Mouse (Mus musculus) lung, adult 2 months (tissue): ENCODE data around the gene Qrich2. TPM values are rescaled to one million over a fixed set of nuclear protein-coding genes. Genes with fewer than 3 reads are reported as not detected.

Source experiments
- DNase-seq: peaks from one replicate; pipeline ENCODE4 v3.0.0; 2022
- H3K4me1 ChIP-seq: fragments of 200-500 bp; 2 replicates; pipeline ENCODE4 v1.6.1; 2011; ENCODE audit warnings: low read length; ENCODE audit not compliant: control insufficient read depth, insufficient read depth
- H3K4me3 ChIP-seq: fragments of 200-500 bp; replicated peaks from 2 replicates; pipeline ENCODE3; 2011; ENCODE audit warnings: low read depth, mild to moderate bottlenecking, control low read depth, low read length; ENCODE audit errors: extremely low read depth
- CTCF ChIP-seq: fragments of 200-500 bp; IDR thresholded peaks from 2 replicates; pipeline ENCODE4 v1.5.1; 2011; ENCODE audit warnings: mild to moderate bottlenecking, low read length, control low read depth; ENCODE audit not compliant: insufficient read depth
- POLR2A ChIP-seq: fragments of 200-500 bp; IDR thresholded peaks from 2 replicates; pipeline ENCODE4 v1.6.1; 2011; ENCODE audit warnings: low read depth, mild to moderate bottlenecking, control low read depth, low read length, borderline replicate concordance; ENCODE audit errors: extremely low read depth
- WGBS: fragments of 180-500 bp; shearing (Covaris S2); methylation state at CpG from one replicate; pipeline ENCODE4 v1.1.7; 2018; 5-methylcytosine and 5-hydroxymethylcytosine counted together
- polyA plus RNA-seq: library from polyadenylated mRNA; depleted of rRNA; stranded (reverse); fragments of >200 nt; gene quantifications from 2 replicates; pipeline ENCODE4 v1.2.3, GENCODE M21; 2012

Gene Qrich2
- polyA plus RNA-seq, 1 experiment: 0.11 TPM

DNA sequence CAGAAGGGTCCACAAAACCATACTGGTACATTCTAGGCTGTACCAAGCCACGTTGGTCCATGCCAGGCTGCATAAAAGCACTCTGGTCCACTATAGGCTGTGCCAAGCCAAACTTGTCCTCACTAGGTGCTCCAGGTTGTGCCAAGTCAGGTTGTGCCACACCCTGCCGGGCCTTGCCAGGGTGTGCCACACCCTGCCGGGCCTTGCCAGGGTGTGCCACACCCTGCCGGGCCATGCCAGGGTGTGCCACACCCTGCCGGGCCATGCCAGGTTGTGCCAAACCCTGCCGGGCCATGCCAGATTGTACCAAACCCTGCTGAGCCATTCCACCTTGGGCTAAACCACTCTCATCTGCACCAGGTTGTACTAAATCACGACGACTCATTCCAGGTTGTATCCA lies 9.8 kb downstream of the Qrich2 start:
- H3K4me1 ChIP-seq: no peaks in the 10 kb centered on the region
- no peak for DNase-seq
- no peak overlapping the region for H3K4me3 ChIP-seq
- WGBS: 65% methylated on average over 8 of the region's 8 CpGs
- TF ChIP-seq POLR2A (no peak), CTCF (no peak)

DNA sequence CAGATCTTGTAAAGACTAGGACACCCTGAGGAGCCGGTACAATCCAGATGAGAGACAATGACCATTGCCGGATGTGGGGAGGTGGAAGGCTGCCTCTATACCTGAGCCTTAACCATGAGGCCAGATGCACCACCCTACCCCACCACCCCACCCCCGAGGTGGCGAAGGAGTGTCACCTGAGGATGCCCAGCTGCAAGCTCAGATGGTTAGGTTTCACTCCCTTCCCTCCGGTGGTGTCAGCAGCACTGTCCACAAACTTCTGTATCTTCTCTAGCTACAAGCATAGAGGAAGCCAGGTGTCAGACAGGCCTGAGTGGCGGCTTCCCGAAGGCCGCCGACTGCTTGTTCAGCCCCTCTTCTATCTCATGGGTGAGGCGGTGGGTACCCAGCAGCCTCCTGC lies 12.2 kb downstream of the Qrich2 start:
- no peak for DNase-seq
- WGBS: 86% methylated on average over 10 of the region's 10 CpGs
- Histone ChIP-seq H3K4me3 (no peak overlapping the region), H3K4me1 (no peaks in the 10 kb centered on the region)
- TF ChIP-seq CTCF: no peak
- TF ChIP-seq POLR2A: no peak

DNA sequence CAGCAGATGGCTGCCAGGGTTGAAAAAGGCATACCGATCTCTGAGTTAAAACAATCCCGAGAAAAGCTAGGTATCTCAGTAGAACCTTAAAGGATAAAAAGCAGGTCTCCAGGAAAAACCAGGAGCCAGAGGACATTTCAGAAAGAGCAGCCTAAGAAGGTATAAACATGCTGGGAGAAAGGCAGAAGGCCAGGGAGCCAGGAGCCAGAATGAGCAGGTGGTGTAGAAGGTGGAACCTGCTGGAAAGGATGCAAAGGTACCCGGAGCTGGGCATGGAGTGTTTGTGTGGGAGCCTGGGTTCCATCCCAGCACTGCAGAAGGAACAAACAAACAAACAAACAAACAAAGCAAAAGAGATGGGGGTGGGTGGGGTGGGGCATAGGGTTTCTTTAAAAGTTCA lies 16.7 kb downstream of the Qrich2 start:
- Histone ChIP-seq H3K4me3 (no peak overlapping the region), H3K4me1 (peaks cover 3% of the 10 kb centered on the region)
- DNase-seq: no peak
- TF ChIP-seq POLR2A (no peak), CTCF (no peak)
- 93% methylated on average over 3 of the region's 3 CpGs for WGBS

DNA sequence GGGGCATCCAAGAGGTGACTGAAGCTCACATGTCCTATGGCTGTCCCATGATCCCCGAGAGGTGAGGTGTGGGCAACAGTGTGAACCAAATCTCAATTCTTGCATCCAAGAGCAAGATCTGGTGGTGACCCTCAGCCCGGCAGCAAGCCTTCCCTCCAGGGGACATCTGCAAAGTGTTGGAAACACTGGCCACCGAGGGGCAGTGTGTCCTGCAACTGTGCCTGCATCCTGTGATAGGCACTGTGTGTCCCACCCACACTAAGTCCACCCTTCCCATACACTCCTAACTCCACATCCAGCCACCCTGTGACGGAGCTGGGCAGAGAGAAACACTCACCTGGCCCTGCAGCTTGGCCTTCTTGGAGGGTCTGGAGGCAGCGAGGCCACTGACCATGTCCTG lies 18.2 kb downstream of the Qrich2 start:
- DNase-seq: no peak
- TF ChIP-seq POLR2A (no peak), CTCF (no peak)
- Histone ChIP-seq H3K4me1 (peaks cover 3% of the 10 kb centered on the region), H3K4me3 (no peak overlapping the region)
- WGBS: 65% methylated on average over 5 of the region's 5 CpGs

DNA sequence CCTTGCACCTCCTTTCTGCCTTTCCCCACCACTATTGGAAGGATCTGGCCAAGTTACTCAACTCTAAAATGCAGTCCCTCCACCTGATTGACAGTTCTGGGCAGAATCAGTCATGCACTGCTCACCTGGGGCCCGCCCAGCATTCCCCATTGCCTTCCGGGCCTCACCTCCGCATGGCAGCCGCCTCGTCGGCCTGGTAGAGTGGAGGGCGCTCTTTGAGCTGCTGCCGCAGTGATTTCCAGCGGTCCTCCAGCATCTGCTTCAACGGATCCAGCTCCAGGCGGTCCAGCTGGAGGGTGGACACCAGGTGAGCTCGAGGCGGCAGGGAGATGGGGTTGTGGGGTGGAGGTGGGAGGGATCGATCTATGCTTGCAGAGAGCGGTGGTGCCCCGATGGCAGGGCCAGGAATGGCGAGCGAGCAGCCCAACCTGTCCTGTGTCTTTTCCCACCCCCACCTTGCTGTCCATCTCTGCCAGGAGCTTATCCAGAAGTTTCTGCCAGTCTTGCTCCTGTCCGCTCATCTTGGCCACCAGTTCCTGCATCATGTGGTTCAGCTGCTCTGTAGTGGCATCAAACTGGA lies 19.6 kb downstream of the Qrich2 start:
- WGBS: 20% methylated on average over 19 of the region's 19 CpGs
- DNase-seq: no peak
- Histone ChIP-seq H3K4me3 (no peak overlapping the region), H3K4me1 (peaks cover 3% of the 10 kb centered on the region)
- TF ChIP-seq POLR2A (no peak), CTCF (no peak)

DNA sequence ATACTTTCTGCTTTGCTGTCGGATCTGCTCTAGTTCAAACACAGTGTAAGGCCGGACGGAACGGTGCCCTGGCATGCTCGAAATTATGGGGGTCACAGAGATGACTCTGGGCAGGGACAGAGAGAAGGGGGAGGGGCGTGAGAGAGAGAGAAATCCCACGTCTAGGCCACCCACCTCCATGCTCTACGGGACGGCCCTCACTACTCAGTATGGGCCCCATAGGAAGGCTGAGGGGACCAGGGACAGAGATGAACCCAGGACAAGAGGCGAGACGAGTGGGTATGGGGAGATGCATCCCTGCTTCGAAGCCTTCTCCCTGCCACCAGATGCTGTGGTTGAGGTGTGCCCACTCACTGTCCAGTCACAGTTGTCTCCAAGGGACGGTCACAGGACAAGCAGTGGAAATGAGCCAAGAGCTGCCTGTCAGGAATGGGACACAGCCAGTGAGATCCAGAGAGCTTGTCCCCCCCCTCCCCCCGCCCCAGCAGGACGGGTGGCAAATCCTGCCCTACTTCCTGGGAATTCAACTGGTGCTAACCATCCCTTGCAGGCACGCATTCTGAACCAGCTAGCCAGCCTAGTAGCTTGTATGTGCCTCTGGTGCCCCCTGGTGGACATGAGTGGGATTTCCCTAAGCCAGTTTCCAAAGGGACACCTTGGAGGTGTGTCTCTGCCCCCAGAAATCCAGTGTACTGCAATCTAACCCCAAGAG lies 20.3 kb downstream of the Qrich2 start:
- DNase-seq: peak; percentile 94
- WGBS: 34% methylated on average over 16 of the region's 16 CpGs

DNA sequence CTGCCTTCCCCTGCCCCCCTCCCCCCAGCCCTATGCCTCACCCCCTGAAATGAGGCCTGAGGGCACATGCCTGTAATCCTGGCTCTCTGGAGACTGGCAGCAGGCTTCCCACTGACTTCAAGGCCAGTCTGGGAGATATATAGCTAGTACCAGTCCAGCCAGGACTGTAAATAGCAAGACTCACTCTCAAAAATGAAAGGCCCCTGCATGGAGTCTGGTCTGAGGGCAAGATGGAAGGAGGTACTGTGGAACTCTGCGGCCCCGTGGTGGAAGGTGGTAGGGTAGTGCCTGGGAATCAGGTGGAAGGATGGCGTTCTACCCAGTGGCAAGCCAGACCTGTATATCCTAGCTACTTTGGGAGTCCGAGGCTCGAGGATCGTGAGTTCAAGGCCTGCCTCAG lies 22.1 kb downstream of the Qrich2 start:
- TF ChIP-seq CTCF (no peak), POLR2A (no peak)
- no peak for DNase-seq
- Histone ChIP-seq H3K4me1 (peaks cover 3% of the 10 kb centered on the region), H3K4me3 (no peak overlapping the region)
- 82% methylated on average over 6 of the region's 6 CpGs for WGBS

More for the DNA sequence above, 20.3 kb downstream of the Qrich2 start:
- Histone ChIP-seq H3K4me1 (peaks cover 3% of the 10 kb centered on the region), H3K4me3 (no peak overlapping the region)
- TF ChIP-seq POLR2A (no peak), CTCF (peak; percentile 99)

DNA sequence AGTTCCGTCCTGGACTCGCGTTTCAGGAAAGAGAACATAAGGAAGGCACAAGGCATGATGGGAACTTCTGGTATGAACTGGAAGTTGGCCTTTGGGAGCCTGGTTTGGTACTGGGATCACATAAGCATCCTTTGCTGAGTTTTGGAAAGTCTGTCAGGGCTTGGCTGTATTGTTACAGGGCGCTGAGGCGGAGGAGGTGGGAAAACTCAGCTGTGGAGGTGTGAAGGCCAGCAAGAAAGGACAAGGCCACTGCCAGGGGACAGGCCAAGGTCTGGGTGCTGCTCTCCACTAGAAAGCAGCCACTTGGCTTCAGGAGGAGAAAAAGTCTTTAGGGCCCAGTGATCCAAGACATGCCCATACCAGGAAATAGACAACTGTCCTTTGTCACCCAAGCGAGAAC lies 22.7 kb downstream of the Qrich2 start:
- no peak for DNase-seq
- WGBS: 85% methylated on average over 6 of the region's 6 CpGs
- no peak overlapping the region for H3K4me3 ChIP-seq
- TF ChIP-seq POLR2A (no peak), CTCF (no peak)
- H3K4me1 ChIP-seq: peaks cover 3% of the 10 kb centered on the region

DNA sequence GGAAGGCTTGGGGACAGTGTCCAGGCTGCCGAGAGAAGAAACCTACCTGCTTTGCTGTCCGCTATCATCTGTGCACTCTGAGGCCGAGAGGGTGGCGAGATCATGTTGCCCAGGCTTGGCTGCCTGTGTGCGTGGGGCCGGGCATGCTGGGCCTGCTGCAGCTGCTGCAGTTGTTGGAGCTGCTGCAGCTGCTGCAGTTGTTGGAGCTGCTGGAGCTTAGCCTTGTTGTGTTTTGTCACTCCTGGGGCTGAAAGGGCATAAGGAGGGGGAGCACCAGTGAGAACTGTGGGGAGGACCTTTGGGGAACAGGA lies 23.2 kb downstream of the Qrich2 start:
- TF ChIP-seq POLR2A: no peak
- Histone ChIP-seq H3K4me3 (no peak overlapping the region), H3K4me1 (peaks cover 3% of the 10 kb centered on the region)
- WGBS: 71% methylated on average over 6 of the region's 6 CpGs
- DNase-seq: no peak

DNA sequence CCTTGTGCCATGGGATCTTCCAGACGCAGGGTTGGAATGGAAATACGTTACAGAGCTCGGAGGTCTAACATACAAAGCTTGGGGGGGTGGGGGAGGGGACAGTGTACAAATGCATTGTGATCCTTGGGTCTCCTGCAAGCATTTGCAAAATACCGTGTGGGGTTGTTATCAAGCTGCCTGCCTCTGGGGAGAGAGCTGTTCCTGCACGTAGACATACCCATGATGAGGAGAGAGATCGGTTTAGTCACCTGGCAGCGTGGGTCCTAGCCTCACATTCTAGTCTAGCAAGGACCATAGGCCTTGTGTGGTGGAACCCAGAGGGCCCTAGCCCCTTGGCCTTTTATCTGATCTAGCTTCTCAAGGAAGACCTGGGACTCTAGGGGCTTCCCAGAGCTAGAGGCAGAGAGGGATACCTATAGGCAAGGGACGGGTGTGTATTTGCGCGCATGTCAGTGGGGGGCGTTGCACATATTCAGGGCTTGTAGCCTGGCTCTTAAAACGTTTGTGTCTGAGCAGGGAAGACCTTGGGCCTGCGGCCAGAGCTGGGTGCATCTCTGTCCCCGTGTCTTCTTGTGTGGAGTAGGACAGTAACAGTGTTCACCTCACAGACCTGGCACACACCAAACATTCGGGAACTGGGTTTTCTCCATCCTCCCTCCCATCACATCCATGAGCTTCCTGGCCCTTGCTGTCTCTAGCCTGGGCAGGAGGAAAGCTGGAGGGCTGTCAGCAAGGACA lies 23.7 kb downstream of the Qrich2 start:
- H3K4me1 ChIP-seq: peaks cover 8% of the 10 kb centered on the region
- no peak for DNase-seq
- TF ChIP-seq CTCF (no peak), POLR2A (no peak)
- H3K4me3 ChIP-seq: no peak overlapping the region
- 70% methylated on average over 15 of the region's 15 CpGs for WGBS
